Mouse (Mus musculus): Measurements from ENCODE around the gene Glis2.

Gene Glis2

GRCm38 (mm10) chr16:4603453-4603837 lies 8.9 kb downstream of the Glis2 start:
- no peak for DNase-seq (ENCODE audit: low read depth, low spot score)

DNA sequence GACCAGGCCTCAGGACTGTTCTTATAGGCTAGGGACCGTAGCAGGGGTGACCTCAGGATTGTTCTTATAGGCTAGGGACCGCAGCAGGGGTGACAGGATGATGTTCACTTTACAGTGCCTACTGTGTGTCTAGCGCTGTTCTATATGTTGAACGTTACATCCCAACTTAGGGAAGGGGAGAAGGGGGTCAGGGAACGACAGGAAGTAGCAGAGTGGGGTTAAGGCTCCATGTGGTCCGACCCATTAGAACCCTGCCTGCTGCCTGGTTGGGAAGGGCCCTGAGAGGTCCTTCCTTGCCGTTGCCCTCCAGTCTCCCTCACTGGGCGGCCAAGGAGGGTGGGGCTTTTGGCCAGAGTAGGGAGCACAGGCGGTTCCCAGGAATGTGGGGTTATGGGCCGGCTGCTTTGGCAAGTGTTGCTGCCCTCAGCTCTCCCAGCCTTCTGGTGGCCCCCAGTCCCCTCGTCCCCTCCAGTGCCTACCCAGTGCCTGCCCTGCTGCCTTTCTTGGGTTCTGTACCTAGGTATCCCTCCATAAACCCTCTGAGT lies 9.9 kb downstream of the Glis2 start:
- DNase-seq (ENCODE audit: low read depth, low spot score), result no peak

- no peak for DNase-seq (ENCODE audit: low read depth, low spot score)
Observed at GRCm38 (mm10) chr16:4605514-4606131, 11.1 kb downstream of the Glis2 start.

GRCm38 (mm10) chr16:4606431-4607084 lies 12.0 kb downstream of the Glis2 start:
- DNase-seq (ENCODE audit: low read depth, low spot score), result no peak

- DNase-seq (ENCODE audit: low read depth, low spot score), result no peak
Observed at GRCm38 (mm10) chr16:4607818-4608531, 13.5 kb downstream of the Glis2 start.

DNA sequence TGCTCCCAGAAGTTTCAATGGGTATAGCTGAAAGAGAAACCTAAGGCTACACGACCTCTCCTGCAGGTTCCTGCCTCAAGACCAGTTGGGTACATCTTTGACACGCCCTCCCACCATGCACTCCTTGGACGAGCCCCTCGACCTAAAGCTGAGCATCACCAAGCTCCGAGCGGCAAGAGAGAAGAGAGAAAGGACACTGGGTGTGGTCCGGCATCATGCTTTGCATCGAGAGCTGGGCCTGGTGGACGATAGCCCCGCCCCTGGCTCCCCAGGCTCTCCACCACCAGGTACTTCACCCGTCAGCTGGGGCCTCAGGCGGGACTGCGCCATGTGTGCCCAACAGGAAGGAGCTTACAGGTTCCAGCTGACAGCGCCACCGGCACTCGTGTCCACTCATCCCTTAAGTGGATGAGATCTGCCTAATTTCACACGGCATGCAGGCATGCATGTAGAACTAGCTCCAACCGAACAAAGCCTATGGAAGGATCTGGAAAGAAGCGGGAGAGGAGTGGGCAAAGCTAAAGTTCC lies 14.1 kb downstream of the Glis2 start:
- no peak for DNase-seq (ENCODE audit: low read depth, low spot score)

GRCm38 (mm10) chr16:4611193-4611592 lies 16.7 kb downstream of the Glis2 start:
- no peak for DNase-seq (ENCODE audit: low read depth, low spot score)

- no peak for DNase-seq (ENCODE audit: low read depth, low spot score)
Observed at GRCm38 (mm10) chr16:4611676-4612075, 17.2 kb downstream of the Glis2 start.

DNA sequence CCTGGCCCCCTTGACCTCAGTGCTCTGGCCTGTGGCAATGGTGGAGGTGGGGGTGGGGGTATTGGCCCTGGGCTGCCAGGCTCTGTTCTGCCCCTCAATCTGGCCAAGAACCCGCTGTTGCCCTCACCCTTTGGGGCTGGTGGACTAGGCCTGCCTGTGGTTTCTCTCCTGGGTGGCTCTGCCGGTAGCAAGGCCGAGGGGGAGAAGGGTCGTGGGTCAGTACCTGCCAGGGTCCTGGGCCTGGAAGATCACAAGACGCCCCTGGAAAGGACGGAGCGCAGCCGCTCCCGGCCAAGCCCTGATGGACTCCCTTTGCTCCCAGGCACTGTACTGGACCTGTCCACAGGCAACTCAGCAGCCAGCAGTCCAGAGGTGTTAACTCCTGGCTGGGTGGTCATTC lies 19.2 kb downstream of the Glis2 start:
- no peak for DNase-seq (ENCODE audit: low read depth, low spot score)

- DNase-seq (ENCODE audit: low read depth, low spot score), result no peak
Observed at GRCm38 (mm10) chr16:4614639-4615038, 20.1 kb downstream of the Glis2 start.

DNA sequence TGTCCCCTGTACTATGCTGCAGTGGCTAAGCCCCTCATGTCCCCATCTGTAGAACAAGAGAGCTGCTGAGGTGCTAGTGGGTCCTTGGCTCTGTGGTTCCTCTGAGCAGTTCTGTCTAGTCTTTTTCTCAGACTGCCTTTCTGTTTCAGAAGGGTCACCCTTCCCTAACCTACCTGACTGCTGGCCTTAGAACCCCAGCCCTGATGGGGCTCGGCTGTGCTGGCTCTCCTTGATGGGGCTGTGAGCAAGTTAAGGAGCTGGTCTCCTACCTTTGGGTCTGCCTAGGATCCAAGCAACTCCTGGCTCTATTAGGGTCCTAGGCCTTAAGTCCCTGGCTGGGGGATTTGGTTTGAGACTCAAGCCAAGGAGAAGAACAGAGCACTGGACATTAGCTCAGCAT lies 20.8 kb downstream of the Glis2 start:
- DNase-seq (ENCODE audit: low read depth, low spot score), result no peak

DNA sequence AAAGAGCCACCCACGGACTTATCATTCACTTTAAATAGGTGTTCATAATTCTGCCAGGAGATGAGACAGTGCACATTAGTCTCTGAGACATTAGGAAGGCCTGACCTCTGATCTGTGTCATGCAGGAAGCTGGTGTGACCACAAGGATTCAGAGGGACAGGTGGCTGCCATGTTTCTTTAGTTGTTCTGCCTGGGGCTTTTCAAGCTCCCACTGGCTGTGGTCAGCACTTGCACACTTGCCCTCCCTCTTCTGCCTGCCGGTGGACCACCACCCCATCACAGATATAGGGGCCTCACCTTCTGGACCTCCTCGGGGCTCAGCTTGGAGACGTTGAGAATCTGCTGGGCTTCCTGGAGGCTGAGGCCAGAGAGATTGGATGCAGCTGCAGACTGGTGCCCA lies 22.3 kb downstream of the Glis2 start:
- DNase-seq (ENCODE audit: low read depth, low spot score), result no peak

DNA sequence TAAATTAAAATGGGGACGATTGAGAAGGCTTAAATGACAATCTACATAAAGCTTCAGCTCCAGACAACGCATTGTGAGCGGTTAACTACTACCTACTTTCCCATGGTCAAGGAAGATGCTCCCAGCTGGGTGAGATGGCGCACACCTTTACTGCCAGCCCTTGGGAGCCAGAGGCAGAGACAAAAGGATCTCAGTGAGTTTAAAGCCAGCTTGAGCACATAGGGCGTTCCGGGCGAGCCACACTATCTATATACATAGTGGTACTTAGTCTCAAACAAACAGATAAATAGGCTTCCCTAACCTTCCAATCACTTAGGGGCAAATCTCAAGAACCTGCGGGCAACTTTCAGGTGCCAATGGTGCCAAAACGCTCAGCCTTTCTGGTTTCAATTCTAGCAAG lies 29.6 kb downstream of the Glis2 start:
- DNase-seq (ENCODE audit: low read depth, low spot score), result no peak

DNA sequence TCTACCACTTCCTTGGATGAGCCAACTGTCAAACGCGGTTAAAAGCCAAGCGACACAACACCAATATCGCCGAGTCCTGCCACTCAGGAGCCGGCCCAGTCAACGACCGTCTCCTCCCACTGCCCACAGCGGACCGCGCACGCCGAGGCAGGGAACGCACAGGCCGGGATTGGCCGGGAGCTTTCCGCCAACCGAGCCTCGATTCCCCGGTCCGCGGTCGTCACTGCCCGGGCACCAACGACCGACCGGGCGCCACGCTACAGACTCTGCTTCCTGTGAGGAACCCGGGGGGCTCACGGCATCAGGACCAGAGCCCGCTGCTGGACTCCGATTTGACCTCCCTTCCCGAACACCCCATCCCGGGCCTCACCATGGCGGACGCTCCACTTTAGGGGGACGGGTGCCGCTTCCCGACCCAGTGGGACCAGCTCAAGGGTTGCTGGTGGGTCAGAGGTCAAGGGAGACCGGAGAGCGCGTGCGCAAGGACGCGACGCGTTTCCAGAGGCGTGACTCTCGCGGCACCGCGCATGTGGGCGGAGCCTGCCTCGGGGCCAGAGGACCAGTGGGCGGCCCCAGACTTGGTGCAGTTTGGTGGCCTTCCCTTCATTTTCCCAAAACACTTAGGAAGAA lies 30.1 kb downstream of the Glis2 start, which contains the start of gene Pam16:
TSS of gene Pam16 (minus strand) at position 508 of the 630 bp plus-strand sequence.
- DNase-seq (ENCODE audit: low read depth, low spot score), result peak; percentile 76

GRCm38 (mm10) chr16:4627105-4627504 lies 32.6 kb downstream of the Glis2 start:
- DNase-seq (ENCODE audit: low read depth, low spot score), result no peak

DNA sequence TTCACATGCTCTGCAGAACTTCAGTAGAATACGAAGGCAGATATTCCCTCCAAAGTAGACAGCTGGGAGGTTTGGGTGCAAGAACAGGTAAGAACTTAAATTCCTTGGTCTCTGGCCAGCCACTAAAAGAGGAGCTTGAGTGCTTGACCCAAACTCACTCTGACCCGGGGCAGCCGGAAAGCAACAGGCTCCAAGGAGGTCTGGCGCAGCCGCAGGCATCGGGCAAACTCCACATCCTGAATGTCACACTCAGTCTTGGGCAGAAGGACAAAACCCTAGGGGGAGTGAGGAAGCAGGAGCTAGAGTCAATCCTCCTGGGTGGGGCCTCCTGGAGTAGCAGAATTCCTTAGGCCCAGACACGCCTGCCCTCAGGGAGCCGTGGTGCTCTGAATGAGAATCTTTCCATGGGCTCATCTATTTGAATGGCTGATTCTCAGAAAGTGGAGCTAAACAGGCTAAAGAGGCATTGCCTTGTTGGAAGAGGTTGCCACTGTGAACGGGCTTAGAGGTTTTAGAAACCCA lies 34.4 kb downstream of the Glis2 start:
- DNase-seq (ENCODE audit: low read depth, low spot score), result no peak

GRCm38 (mm10) chr16:4629950-4630349 lies 35.4 kb downstream of the Glis2 start:
- DNase-seq (ENCODE audit: low read depth, low spot score), result no peak

- DNase-seq (ENCODE audit: low read depth, low spot score), result no peak
Observed at GRCm38 (mm10) chr16:4632050-4632449, 37.5 kb downstream of the Glis2 start.

GRCm38 (mm10) chr16:4633661-4634060 lies 39.1 kb downstream of the Glis2 start:
- no peak for DNase-seq (ENCODE audit: low read depth, low spot score)

- no peak for DNase-seq (ENCODE audit: low read depth, low spot score)
Observed at GRCm38 (mm10) chr16:4634681-4635080, 40.2 kb downstream of the Glis2 start.

DNA sequence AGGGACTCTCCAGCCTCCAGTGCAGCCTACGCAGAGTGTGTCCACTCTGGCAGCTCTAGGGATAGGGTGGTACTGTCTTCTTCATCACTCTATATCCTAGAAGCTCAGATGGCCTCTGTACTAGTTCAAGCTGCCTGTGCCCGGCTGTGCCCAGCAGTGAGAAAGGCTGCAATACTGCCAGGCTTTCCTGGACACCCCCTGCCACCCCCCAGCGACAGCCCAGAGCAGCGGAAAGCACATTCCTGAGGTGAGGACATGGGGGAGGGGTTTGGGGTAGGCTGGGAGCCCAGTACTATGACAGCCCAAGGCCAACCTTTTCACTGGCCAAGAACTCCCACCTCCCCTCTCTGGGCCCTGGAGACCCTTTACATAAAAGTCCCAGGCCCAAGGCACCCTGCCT lies 41.2 kb downstream of the Glis2 start:
- DNase-seq (ENCODE audit: low read depth, low spot score), result no peak
